Mouse (Mus musculus) stomach, embryonic 16.5 days (tissue): ENCODE measurements at regions not wholly inside any gene's neighbourhood (a gene's known extent, or its start where the extent isn't known, plus 50 kb on each side); places are given as distances from the start of the nearest gene placed in this dataset.

ENCODE experiments used
- ATAC-seq: fragments of 200-750 bp; cut with Nextera tagmentation; 2 replicates; pipeline ENCODE4 v1.8.0; 2017; ENCODE audit warnings: moderate number of reproducible peaks, moderate TSS enrichment; ENCODE audit not compliant: insufficient read depth, low FRiP score
- H3K27ac ChIP-seq: fragments of 300-500 bp; sonication (generic); 2 replicates; pipeline ENCODE4 v1.5.1; 2014; ENCODE audit warnings: low read length
- H3K27me3 ChIP-seq: fragments of 300-500 bp; sonication (generic); 2 replicates; pipeline ENCODE4 v1.6.1; 2014; ENCODE audit warnings: low read length, control low read depth, mixed read lengths; ENCODE audit not compliant: control insufficient read depth, insufficient read depth
- H3K36me3 ChIP-seq: fragments of 300-500 bp; sonication (generic); 2 replicates; pipeline ENCODE4 v1.6.1; 2014; ENCODE audit warnings: low read length; ENCODE audit not compliant: control insufficient read depth, insufficient read depth
- H3K4me1 ChIP-seq: fragments of 300-500 bp; sonication (generic); 2 replicates; pipeline ENCODE4 v1.6.1; 2014; ENCODE audit warnings: low read length, control low read depth, mixed read lengths; ENCODE audit not compliant: control insufficient read depth, insufficient read depth
- H3K4me2 ChIP-seq: fragments of 300-500 bp; sonication (generic); 2 replicates; pipeline ENCODE4 v1.6.1; 2014; ENCODE audit warnings: low read depth, low read length, mixed read lengths
- H3K4me3 ChIP-seq: fragments of 300-500 bp; sonication (generic); replicated peaks from 2 replicates; pipeline ENCODE4 v1.5.1; 2014; ENCODE audit warnings: mild to moderate bottlenecking, low read length
- H3K9ac ChIP-seq: fragments of 300-500 bp; sonication (generic); 2 replicates; pipeline ENCODE4 v1.6.1; 2014; ENCODE audit warnings: low read length
- H3K9me3 ChIP-seq: fragments of 300-500 bp; sonication (generic); replicated peaks from 2 replicates; pipeline ENCODE4 v1.6.1; 2016; ENCODE audit warnings: low read length, control low read depth; ENCODE audit not compliant: control insufficient read depth
- WGBS: fragments of 180-500 bp; shearing (Covaris S2); extraction: QIAGEN DNeasy Blood & Tissue Kit; methylation state at CpG from one replicate; pipeline ENCODE4 v1.1.7; 2014; 5-methylcytosine and 5-hydroxymethylcytosine counted together

- no peaks in the 10 kb centered on the region for H3K36me3 ChIP-seq
- H3K27ac ChIP-seq, result no peak overlapping the region
- peak overlapping the region; percentile 25; the same call in 1 of the 2 replicates for H3K4me3 ChIP-seq
- WGBS, result 42% methylated on average over 15 of the region's 15 CpGs
- ATAC-seq, result no peak; the same call in 1 of the 2 replicates
- no peaks in the 10 kb centered on the region for H3K9me3 ChIP-seq
- no peak overlapping the region for H3K9ac ChIP-seq
- no peaks in the 10 kb centered on the region for H3K27me3 ChIP-seq
- peak overlapping the region; percentile 42 for H3K4me2 ChIP-seq
- H3K4me1 ChIP-seq, result no peaks in the 10 kb centered on the region
These were observed 74.9 kb upstream of the Shisa3 start for GRCm38 (mm10) chr5:67532756-67533255.

- H3K27me3 ChIP-seq, result no peaks in the 10 kb centered on the region
- H3K4me3 ChIP-seq, result no peak overlapping the region
- no peaks in the 10 kb centered on the region for H3K9me3 ChIP-seq
- no peak overlapping the region for H3K4me2 ChIP-seq
- H3K36me3 ChIP-seq, result no peaks in the 10 kb centered on the region
- H3K4me1 ChIP-seq, result no peaks in the 10 kb centered on the region
- WGBS, result 55% methylated on average over 7 of the region's 7 CpGs
- H3K9ac ChIP-seq, result no peak overlapping the region
- H3K27ac ChIP-seq, result no peak overlapping the region
- no peak for ATAC-seq
These were observed 73.6 kb upstream of the Shisa3 start for GRCm38 (mm10) chr5:67534056-67534455.

- Histone ChIP-seq H3K4me3 (no peak overlapping the region), H3K4me2 (no peak overlapping the region), H3K9me3 (no peaks in the 10 kb centered on the region), H3K36me3 (no peaks in the 10 kb centered on the region), H3K27ac (no peak overlapping the region), H3K9ac (no peak overlapping the region), H3K27me3 (no peaks in the 10 kb centered on the region), H3K4me1 (no peaks in the 10 kb centered on the region; the same call in 1 of the 2 replicates)
- ATAC-seq, result no peak
- 67% methylated on average over 5 of the region's 5 CpGs for WGBS
These were observed 69.7 kb upstream of the Shisa3 start for GRCm38 (mm10) chr5:67537990-67538389.

GRCm38 (mm10) chr5:67539591-67540238 is 68.0 kb upstream of the Shisa3 start:
- Histone ChIP-seq H3K36me3 (no peaks in the 10 kb centered on the region), H3K4me2 (no peak overlapping the region), H3K27me3 (no peaks in the 10 kb centered on the region), H3K4me1 (no peaks in the 10 kb centered on the region; the same call in 1 of the 2 replicates), H3K27ac (no peak overlapping the region; the same call in 1 of the 2 replicates), H3K9ac (no peak overlapping the region), H3K9me3 (no peaks in the 10 kb centered on the region), H3K4me3 (no peak overlapping the region)
- 49% methylated on average over 8 of the region's 8 CpGs for WGBS
- no peak for ATAC-seq

- Histone ChIP-seq H3K4me2 (no peak overlapping the region), H3K4me1 (no peaks in the 10 kb centered on the region; the same call in 1 of the 2 replicates), H3K9ac (no peak overlapping the region), H3K27me3 (no peaks in the 10 kb centered on the region), H3K36me3 (no peaks in the 10 kb centered on the region), H3K9me3 (0 out of 2 replicates have a peak, but pooled peaks cover 6% of the 10 kb centered on the region), H3K27ac (no peak overlapping the region), H3K4me3 (no peak overlapping the region)
- no peak for ATAC-seq
- WGBS, result 52% methylated on average over 3 of the region's 3 CpGs
These were observed 65.8 kb upstream of the Shisa3 start for GRCm38 (mm10) chr5:67541867-67542266.

- Histone ChIP-seq H3K36me3 (no peaks in the 10 kb centered on the region), H3K27me3 (no peaks in the 10 kb centered on the region), H3K4me2 (no peak overlapping the region), H3K27ac (no peak overlapping the region), H3K4me3 (no peak overlapping the region), H3K9ac (no peak overlapping the region), H3K9me3 (0 out of 2 replicates have a peak, but pooled peaks cover 6% of the 10 kb centered on the region), H3K4me1 (no peaks in the 10 kb centered on the region; the same call in 1 of the 2 replicates)
- 47% methylated on average over 9 of the region's 9 CpGs for WGBS
- no peak for ATAC-seq
These were observed 63.6 kb upstream of the Shisa3 start for GRCm38 (mm10) chr5:67544028-67544589.

- no peaks in the 10 kb centered on the region for H3K36me3 ChIP-seq
- 0 out of 2 replicates have a peak, but pooled peaks cover 6% of the 10 kb centered on the region for H3K9me3 ChIP-seq
- no peak overlapping the region for H3K4me2 ChIP-seq
- WGBS, result 90% methylated on average over 6 of the region's 6 CpGs
- no peak overlapping the region for H3K4me3 ChIP-seq
- H3K27me3 ChIP-seq, result no peaks in the 10 kb centered on the region
- no peak for ATAC-seq
- no peak overlapping the region for H3K27ac ChIP-seq
- H3K9ac ChIP-seq, result no peak overlapping the region
- H3K4me1 ChIP-seq, result no peaks in the 10 kb centered on the region
These were observed 57.4 kb upstream of the Shisa3 start for GRCm38 (mm10) chr5:67550257-67550656.

- Histone ChIP-seq H3K27ac (no peak overlapping the region), H3K4me1 (no peaks in the 10 kb centered on the region), H3K36me3 (no peaks in the 10 kb centered on the region), H3K9me3 (no peaks in the 10 kb centered on the region), H3K4me2 (no peak overlapping the region), H3K9ac (no peak overlapping the region), H3K27me3 (no peaks in the 10 kb centered on the region), H3K4me3 (no peak overlapping the region)
- WGBS, result 75% methylated on average over 6 of the region's 6 CpGs
- no peak for ATAC-seq
These were observed 55.9 kb upstream of the Shisa3 start for GRCm38 (mm10) chr5:67551668-67552390.

- 80% methylated on average over 2 of the region's 2 CpGs for WGBS
These were observed 54.8 kb upstream of the Shisa3 start for GRCm38 (mm10) chr5:67552865-67553264.

More at GRCm38 (mm10) chr5:67552865-67553264, 54.8 kb upstream of the Shisa3 start:
- Histone ChIP-seq H3K9me3 (no peaks in the 10 kb centered on the region), H3K27me3 (no peaks in the 10 kb centered on the region), H3K27ac (no peak overlapping the region), H3K4me2 (no peak overlapping the region), H3K4me1 (no peaks in the 10 kb centered on the region), H3K9ac (no peak overlapping the region), H3K4me3 (no peak overlapping the region), H3K36me3 (no peaks in the 10 kb centered on the region)
- ATAC-seq, result no peak
